Mouse (Mus musculus) G1E-ER4 (cell line): Measurements from ENCODE around the gene Boc. TPM values are rescaled to one million over a fixed set of nuclear protein-coding genes. Genes with fewer than 3 reads are reported as not detected.

ENCODE experiments used
- GATA1 ChIP-seq: IDR thresholded peaks from one replicate; pipeline ENCODE4 v1.8.0; 2012; ENCODE audit warnings: low read length, inconsistent platforms
- polyA plus RNA-seq: library from polyadenylated mRNA; stranded (reverse); fragments of >175 nt; gene quantifications from 2 replicates; pipeline ENCODE4 v1.2.3, GENCODE M21; 2012

Boc gene
- polyA plus RNA-seq, result not detected in 2 replicates

- no peak for TF ChIP-seq GATA1
These were observed at the start of gene Boc for GRCm38 (mm10) chr16:44558471-44559329. TSS of gene Boc (minus strand) at chr16:44558897.

- no peak for TF ChIP-seq GATA1
These were observed 47.9 kb upstream of the Boc start for GRCm38 (mm10) chr16:44606643-44607042.

DNA sequence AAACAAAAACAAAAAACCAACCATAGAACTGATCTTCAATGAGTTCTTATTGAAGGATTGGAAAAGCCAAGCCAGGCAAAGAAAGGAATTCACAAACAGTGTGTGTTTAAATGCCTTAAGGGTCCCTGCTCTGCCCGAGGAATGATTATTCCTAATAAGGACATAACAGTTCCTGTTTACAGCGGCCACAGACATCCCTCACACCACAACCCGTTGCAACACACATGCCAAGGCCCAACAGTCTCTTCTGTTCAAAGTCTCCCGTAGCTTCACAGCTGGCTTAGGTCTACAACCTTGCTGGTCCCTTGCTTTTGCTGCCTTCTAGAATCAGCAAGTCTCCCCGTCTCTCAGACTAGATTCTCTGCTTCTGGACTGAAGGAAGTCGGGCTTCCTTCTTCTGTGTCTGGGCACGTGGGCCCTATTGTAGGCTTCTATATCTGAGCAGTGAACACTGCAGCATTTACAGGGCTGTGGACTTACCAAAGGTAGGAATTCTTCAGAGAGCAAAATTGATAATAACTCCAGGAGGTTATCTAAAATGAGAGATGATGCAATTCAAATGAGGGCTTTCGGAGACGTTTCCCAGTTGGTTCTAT is 45.4 kb upstream of the Boc start:
- TF ChIP-seq GATA1, result no peak

DNA sequence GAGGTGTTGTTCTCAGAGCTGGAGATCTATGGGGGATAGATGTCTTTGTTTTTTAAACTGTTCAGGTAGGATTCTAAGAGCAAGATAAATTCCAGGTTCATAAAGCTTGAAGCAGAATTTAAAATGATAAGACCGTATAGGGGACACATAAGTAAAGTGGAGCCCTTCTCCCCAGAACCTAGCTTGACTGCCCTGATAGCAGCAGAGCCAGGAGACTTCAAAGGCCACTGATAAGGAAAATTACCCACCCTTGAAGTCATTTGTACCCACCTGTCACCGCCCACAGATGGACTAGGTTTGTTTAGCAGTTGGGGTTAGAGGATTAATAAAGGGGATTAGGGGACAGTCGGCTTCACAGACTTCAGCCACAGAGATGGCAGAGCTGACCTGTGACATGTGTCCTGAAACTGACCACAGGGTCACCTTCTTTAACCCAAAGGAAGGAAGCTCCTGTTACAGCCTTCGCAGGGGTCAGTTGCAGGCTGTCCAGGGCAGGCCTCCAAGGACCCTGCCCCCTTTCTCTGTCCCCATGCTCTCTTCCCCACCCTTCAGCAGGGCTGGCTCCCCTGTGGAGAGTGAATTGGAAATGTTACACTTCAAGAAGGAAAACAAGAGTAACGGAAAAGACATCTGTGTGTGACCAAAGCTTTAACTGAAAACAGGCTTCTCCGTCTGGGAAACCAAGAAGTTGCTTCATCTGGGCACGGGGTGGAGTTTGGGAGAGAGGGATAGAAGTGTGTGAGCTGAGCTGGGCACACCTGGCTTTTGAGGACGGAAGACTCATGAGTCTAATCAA is 43.5 kb upstream of the Boc start:
- no peak for TF ChIP-seq GATA1

GRCm38 (mm10) chr16:44601182-44601581 is 42.5 kb upstream of the Boc start:
- no peak for TF ChIP-seq GATA1

- no peak for TF ChIP-seq GATA1
These were observed 38.6 kb upstream of the Boc start for GRCm38 (mm10) chr16:44597106-44597806.

DNA sequence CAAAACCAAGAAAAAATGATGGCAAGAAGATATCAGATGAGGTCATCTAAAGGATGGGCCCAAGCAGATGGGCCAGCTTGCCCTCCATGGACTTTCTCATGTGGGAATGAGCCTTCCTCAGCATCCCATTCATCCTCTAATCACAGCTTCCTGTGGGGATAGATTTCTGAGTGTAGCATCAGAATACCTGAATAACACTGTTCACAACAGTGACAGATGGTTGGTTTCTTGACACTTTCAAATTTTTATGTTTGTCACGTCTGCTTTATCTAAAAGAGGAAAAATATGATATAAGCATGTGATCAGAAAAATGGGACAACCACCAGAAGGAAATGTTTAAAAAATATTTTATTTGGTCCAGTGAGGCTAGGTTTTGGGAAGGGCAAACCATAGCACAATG is 30.8 kb upstream of the Boc start:
- no peak for TF ChIP-seq GATA1

DNA sequence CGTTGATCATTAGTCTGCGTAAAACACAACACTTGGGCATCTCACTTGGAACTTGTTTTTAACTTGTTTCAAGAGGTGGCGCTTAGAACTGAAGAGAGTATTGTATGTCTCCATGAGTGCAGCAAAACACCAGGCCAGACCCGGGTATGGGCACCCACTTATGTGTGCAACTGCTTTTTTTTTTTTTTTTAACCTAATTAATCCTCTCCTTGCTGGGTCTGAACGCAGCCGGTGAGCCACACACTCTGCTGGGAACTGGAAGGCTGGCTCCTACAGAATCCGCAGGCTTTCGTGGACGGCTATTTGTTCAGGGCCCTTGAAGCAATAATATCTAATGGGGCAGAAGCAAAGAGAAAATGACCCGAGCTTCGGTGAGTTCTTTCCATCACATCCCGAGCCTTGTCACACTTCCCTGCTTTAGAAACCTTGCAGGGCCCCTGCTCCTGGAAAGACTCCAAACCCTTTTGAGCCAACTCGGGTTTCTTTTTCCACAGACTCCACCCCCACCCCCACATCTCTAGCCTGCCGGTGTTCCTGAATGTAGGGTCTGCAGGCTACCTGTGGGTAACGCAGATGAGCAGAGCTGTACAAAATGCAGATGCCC is 20.8 kb upstream of the Boc start:
- TF ChIP-seq GATA1, result no peak

GRCm38 (mm10) chr16:44578551-44578950 is 19.9 kb upstream of the Boc start:
- no peak for TF ChIP-seq GATA1

DNA sequence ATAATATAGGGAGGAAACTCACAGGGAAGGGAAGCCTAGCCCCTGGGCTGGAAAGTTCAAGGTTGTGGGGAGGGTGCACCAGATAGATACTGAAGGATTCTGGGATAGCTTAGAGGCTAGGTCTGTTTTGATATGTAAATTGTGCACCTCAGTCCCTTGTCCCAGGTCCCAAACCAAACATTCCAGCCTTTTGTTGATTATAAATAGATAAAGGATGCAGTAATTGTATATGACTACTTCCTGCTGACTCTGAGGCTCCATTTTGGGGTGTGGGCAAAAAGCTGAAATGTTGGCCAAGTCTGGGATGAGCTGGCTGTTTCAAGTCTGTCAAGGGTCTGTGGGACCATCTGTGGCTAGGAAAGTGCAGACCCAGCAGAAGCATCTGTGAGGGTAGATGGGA is 9.4 kb upstream of the Boc start:
- no peak for TF ChIP-seq GATA1

DNA sequence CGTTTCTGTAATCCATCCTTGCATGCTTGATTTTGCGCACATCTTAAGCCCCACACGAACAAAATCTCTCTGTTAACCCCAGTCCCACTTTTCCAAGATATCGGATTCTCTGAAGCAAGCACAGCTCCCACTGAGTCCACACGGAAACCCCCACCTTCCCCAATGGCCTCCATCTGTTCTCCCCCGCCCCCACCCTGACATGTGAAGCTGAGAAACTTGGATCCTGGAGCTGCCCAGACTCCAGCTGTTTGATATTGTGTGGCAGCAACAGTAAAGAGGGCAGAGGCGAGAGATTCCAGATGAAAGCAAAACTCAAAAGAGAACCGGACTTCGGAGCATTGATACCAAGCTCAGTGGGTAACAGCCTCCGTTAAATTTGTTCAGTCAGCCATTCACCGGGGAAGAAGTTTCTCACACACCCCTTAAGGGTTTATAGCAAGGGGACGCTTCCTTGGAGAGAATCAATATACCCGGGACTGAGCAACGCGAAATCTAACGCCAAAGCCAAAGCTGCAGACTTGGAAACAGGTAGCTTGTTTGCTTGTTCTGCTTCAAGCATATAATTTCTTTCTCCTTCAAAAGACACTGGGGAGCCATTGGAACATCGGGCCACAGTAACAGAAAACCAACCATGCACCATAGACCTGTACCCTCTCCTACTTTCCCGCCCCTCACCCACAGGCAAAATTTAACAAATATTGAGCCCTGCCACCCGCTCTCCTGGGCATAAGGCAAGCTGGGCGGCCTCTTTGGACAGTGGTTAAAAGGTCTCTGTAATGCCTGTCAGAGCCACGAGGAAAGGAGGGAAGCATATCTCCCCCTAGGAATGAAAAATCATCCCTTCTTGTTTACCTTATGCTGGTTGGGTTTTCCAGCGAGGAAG is 6.9 kb upstream of the Boc start:
- no peak for TF ChIP-seq GATA1

GRCm38 (mm10) chr16:44564359-44564758 is 5.7 kb upstream of the Boc start:
- TF ChIP-seq GATA1, result no peak

DNA sequence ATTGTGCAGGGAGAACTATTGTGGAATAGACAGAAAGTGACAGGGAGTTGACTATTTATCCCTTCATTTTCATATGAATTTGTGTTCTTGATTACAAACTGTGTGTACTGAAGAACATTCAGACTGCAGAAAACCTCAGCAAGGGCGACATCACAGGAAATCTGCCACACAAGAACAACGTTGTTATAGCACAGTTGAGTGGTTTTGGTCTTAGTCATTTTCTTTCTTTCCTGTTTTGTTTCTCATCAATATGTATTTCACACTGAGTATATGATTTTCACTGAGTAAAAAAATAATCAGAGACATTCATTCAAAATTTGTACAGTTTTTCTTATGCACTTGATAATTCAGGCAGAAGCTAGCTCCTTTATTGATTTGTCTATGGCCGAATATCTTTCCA is 3.4 kb upstream of the Boc start:
- TF ChIP-seq GATA1, result no peak

DNA sequence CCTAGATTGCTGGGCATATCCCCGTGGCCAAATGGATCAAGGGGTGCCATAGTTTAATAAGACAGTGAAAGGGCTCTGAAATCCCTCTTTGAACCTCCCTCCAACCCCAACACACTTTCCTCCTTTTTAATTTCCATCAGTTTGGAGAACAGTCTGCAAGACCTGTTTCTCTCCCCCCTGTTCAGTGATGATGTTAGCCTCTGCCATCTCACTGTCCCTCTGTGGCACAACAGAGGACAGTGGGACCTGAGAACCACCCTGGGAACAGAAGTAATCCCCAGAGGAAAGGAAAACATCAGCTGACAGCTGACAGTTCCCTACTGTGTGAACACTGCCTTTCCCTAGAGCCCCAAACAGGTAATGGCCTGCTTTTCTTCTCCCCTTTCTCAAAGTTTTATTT is 1.5 kb upstream of the Boc start:
- no peak for TF ChIP-seq GATA1

GRCm38 (mm10) chr16:44559330-44559695 is 616 bp upstream of the Boc start:
- no peak for TF ChIP-seq GATA1
